Mouse (Mus musculus): Measurements from ENCODE around the gene Irak2. TPM values are rescaled to one million over a fixed set of nuclear protein-coding genes. Genes with fewer than 3 reads are reported as not detected.

The Irak2 gene
- total and polyA plus RNA-seq, 2 experiments from 2014 or later: 4.8 to 13.9 TPM

DNA sequence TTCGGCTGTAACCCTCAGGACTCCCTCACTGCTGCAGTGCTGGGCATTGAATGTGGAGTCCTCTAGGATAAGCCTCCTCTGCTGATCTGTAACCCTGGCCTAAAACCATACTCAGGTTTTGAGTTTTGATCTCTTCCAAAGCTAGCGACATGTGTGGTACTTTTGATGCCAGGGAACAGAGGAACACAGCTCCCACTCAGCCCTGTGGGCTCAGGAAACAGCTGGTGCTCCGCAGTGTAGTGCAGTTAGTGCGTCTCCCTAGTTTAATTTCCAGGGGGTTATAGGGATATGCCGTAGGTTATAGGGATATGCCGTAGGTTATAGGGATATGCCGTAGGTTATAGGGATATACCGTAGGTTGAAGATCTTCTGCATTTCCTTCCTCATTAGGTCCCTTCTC lies 23.3 kb upstream of the Irak2 start:
- H3K27me3 ChIP-seq (ENCODE audit: insufficient read depth, low read length): no peaks in the 10 kb centered on the region
- H3K36me3 ChIP-seq (ENCODE audit: insufficient read depth, low read length): peaks cover 33% of the 10 kb centered on the region
- H3K4me3 ChIP-seq (ENCODE audit: low read length): no peak overlapping the region
- no peak overlapping the region for H3K27ac ChIP-seq
- ATAC-seq (no peak), DNase-seq (ENCODE audit: low spot score) (no peak)
- WGBS: 95% methylated on average over 8 of the region's 8 CpGs
- H3K9me3 ChIP-seq (ENCODE audit: low read length): no peaks in the 10 kb centered on the region
- H3K9ac ChIP-seq (replicated peaks; ENCODE audit: low read length): no peak overlapping the region
- TF ChIP-seq CTCF (IDR thresholded peaks at IDR 0.05; ENCODE audit: low read depth): no peak
- H3K4me2 ChIP-seq (ENCODE audit: low read depth, low read length): no peak overlapping the region
- H3K4me1 ChIP-seq (ENCODE audit: insufficient read depth, low read length): no peaks in the 10 kb centered on the region

DNA sequence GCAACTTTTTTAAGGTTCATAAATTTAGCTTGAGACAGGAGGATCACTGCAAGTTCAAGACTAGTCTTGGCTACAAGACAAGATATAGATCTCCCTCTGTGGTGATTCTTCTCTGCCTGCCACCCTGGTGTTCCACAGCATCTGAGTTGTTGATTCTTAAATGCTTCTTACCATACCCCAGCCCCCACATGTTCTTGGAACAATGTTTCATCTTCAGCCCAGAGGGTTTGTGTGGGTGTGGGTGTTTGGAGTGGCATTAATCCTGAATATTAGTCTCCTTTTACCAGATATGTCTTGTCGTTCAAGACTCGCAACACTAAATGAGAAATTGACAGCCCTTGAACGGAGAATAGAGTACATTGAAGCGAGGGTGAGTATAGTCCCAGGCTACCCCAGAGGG lies 22.8 kb upstream of the Irak2 start:
- no peak overlapping the region for H3K27ac ChIP-seq
- peaks cover 33% of the 10 kb centered on the region for H3K36me3 ChIP-seq (ENCODE audit: insufficient read depth, low read length)
- H3K27me3 ChIP-seq (ENCODE audit: insufficient read depth, low read length): no peaks in the 10 kb centered on the region
- H3K4me2 ChIP-seq (ENCODE audit: low read depth, low read length): no peak overlapping the region
- no peak overlapping the region for H3K9ac ChIP-seq (replicated peaks; ENCODE audit: low read length)
- H3K4me3 ChIP-seq (ENCODE audit: low read length): no peak overlapping the region
- no peaks in the 10 kb centered on the region for H3K9me3 ChIP-seq (ENCODE audit: low read length)
- no peaks in the 10 kb centered on the region for H3K4me1 ChIP-seq (ENCODE audit: insufficient read depth, low read length)
- no peak for TF ChIP-seq CTCF (IDR thresholded peaks at IDR 0.05; ENCODE audit: low read depth)
- WGBS: 92% methylated on average over 4 of the region's 4 CpGs
- no peak for DNase-seq (ENCODE audit: low spot score)
- no peak for ATAC-seq

DNA sequence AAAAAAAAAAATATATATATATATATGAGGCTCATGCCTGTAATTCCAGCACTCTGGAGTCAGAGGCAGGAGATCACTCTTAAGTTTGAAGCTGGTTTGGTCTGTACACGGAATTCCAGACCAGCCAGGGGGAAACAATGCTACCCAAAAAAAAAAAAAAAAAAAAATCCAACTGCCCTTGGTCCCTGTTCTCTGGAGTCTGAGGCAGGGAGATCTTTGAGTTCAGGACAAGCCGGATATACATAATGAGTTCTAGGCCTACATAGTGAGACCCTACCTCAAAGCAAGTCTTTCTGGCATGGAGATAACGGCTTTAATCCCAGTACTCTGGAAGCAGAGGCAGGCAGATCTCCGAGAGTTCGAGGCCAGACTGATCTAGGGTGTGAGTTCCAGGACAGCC lies 14.9 kb upstream of the Irak2 start:
- Histone ChIP-seq H3K27ac (no peak overlapping the region), H3K4me2 (ENCODE audit: low read depth, low read length) (peak overlapping the region; percentile 84), H3K9ac (replicated peaks; ENCODE audit: low read length) (peak overlapping the region; percentile 64), H3K4me1 (ENCODE audit: insufficient read depth, low read length) (peaks cover 4% of the 10 kb centered on the region; the same call in 1 of the 2 replicates), H3K27me3 (ENCODE audit: insufficient read depth, low read length) (no peaks in the 10 kb centered on the region), H3K36me3 (ENCODE audit: insufficient read depth, low read length) (peaks cover 8% of the 10 kb centered on the region; the same call in 1 of the 2 replicates), H3K9me3 (ENCODE audit: low read length) (no peaks in the 10 kb centered on the region), H3K4me3 (ENCODE audit: low read length) (peak overlapping the region; percentile 64)
- 67% methylated on average over 5 of the region's 5 CpGs for WGBS
- ATAC-seq: no peak
- no peak for DNase-seq (ENCODE audit: low spot score)
- no peak for TF ChIP-seq CTCF (IDR thresholded peaks at IDR 0.05; ENCODE audit: low read depth)

DNA sequence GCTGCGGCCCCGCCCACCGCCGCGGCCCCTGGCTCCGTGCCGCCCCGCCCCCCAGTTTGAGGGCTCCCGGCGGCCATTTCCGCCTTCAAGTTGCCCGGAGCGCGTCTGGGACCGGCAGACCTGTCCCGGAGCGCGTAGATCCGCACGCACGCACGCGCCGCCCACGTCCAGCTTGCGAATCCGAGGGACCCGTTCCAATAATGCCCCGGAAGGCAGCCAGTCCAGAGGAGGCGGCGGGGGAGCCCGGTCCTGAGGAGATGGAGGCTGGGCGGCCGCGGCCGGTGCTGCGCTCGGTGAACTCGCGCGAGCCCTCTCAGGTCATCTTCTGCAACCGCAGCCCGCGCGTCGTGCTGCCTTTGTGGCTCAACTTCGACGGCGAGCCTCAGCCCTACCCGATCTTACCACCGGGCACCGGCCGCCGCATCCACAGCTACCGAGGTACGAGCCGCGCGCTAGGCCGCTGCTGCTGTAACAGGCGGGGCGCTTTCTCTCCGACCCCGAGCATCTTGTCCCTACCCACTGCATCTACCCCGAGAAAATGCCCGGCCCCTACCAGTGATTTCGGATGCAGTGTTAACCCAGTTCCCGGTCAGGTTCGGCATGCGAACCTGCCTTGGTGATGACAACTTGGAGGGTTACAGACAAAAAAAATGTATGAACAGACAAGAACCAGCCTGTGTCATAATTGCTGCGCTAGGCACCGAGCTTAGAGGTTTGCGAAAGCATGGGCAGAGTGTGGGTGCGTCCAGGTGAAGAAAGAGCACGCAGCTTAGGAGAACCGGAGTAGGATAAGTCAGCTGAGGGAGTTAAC lies 14.1 kb upstream of the Irak2 start, which contains the start of gene Vhl:
TSS of gene Vhl (plus strand) at position 19 of the 811 bp plus-strand sequence.
- peak; percentile 35 for TF ChIP-seq CTCF (IDR thresholded peaks at IDR 0.05; ENCODE audit: low read depth)
- Histone ChIP-seq H3K4me1 (ENCODE audit: insufficient read depth, low read length) (peaks cover 4% of the 10 kb centered on the region; the same call in 1 of the 2 replicates), H3K9me3 (ENCODE audit: low read length) (no peaks in the 10 kb centered on the region), H3K4me2 (ENCODE audit: low read depth, low read length) (peak within 1 kb of the TSS; percentile 84), H3K4me3 (ENCODE audit: low read length) (peak within 1 kb of the TSS; percentile 64), H3K27me3 (ENCODE audit: insufficient read depth, low read length) (no peaks in the 10 kb centered on the region), H3K9ac (replicated peaks; ENCODE audit: low read length) (peak within 1 kb of the TSS; percentile 64), H3K27ac (peak within 1 kb of the TSS; percentile 89), H3K36me3 (ENCODE audit: insufficient read depth, low read length) (peaks cover 12% of the 10 kb centered on the region)
- ATAC-seq: peak; percentile 91
- DNase-seq (ENCODE audit: low spot score): peak; percentile 90
- WGBS: under 1% methylated on average over 71 of the region's 76 CpGs

DNA sequence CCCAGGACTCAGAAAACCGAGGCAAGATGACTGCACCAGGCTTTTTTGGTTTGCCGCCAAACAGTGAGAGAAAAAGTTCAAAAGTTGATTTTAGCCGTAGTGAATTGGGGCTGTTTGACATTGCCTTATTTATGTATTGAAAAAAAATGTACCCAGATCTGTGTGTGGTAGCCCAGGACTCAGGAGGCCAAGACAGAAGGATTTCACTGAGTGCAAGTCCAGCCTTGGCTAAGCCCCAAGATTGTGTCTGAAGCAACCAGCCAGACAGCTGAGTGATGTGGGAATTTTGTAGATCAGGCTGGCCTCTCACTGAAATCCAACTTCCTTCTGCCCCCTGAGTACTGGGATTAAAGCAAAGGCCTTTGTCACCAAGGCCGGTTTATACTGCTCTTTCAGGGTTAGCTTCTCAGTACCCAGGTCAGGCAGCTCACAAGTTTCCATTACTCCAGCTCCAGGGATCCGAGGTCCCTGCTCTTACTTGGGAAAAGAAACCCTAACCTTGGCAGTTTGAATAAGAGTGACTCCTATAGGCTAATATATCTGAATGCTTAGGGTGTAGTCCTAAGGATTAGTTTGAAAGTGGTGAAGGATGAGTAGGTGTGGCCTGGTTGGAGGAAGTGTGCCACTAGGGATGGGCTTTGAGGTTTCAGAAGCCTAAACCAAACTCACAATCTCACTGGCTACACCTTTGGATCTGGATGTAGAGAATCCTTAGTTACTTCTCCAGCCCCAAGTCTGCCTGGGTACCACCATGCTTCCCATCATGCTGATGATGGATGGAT lies 13.1 kb upstream of the Irak2 start:
- peak; percentile 14; the same call in 1 of the 2 replicates for ATAC-seq
- Histone ChIP-seq H3K4me2 (ENCODE audit: low read depth, low read length) (peak overlapping the region; percentile 84), H3K27ac (peak overlapping the region; percentile 89; the same call in 1 of the 2 replicates)

DNA sequence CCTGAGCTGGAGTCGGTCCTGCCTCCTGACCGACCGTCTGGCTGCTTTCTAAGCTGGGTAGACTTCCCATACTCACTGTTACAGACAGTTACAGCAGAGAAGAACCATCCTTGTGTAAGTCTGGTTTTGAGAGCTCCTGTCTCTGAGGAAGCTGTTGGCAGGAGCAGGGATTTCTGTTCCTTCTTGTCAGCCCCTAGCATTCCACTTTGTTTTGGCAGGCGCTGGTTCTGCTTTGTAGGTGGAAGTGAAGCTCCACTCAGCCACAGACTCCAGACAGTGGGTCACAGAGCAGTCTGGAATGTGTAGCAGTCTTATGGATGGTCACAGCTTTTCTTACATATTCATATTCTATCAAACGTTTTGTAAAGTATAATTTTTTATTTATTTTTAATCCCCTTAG lies 7.9 kb upstream of the Irak2 start:
- WGBS: 86% methylated on average over 5 of the region's 5 CpGs
- Histone ChIP-seq H3K4me2 (ENCODE audit: low read depth, low read length) (no peak overlapping the region), H3K27ac (no peak overlapping the region), H3K9ac (replicated peaks; ENCODE audit: low read length) (no peak overlapping the region), H3K4me3 (ENCODE audit: low read length) (no peak overlapping the region), H3K4me1 (ENCODE audit: insufficient read depth, low read length) (peaks cover under 1% of the 10 kb centered on the region; the same call in 1 of the 2 replicates), H3K9me3 (ENCODE audit: low read length) (no peaks in the 10 kb centered on the region), H3K27me3 (ENCODE audit: insufficient read depth, low read length) (no peaks in the 10 kb centered on the region), H3K36me3 (ENCODE audit: insufficient read depth, low read length) (peaks cover 41% of the 10 kb centered on the region)
- ATAC-seq: no peak
- TF ChIP-seq CTCF (IDR thresholded peaks at IDR 0.05; ENCODE audit: low read depth): no peak
- DNase-seq (ENCODE audit: low spot score): no peak

More for the DNA sequence above, 13.1 kb upstream of the Irak2 start:
- Histone ChIP-seq H3K36me3 (ENCODE audit: insufficient read depth, low read length) (peaks cover 22% of the 10 kb centered on the region), H3K27me3 (ENCODE audit: insufficient read depth, low read length) (no peaks in the 10 kb centered on the region), H3K9me3 (ENCODE audit: low read length) (no peaks in the 10 kb centered on the region), H3K4me3 (ENCODE audit: low read length) (peak overlapping the region; percentile 64), H3K9ac (replicated peaks; ENCODE audit: low read length) (peak overlapping the region; percentile 64), H3K4me1 (ENCODE audit: insufficient read depth, low read length) (peaks cover 4% of the 10 kb centered on the region; the same call in 1 of the 2 replicates)
- 32% methylated on average over 5 of the region's 5 CpGs for WGBS
- peak; percentile 53 for DNase-seq (ENCODE audit: low spot score)
- no peak for TF ChIP-seq CTCF (IDR thresholded peaks at IDR 0.05; ENCODE audit: low read depth)

Measured in hindbrain, postnatal 0 days (tissue).